Mouse (Mus musculus) neural tube, embryonic 14.5 days (tissue): ENCODE measurements at regions not wholly inside any gene's neighbourhood (a gene's known extent, or its start where the extent isn't known, plus 50 kb on each side); places are given as distances from the start of the nearest gene placed in this dataset.

ENCODE experiments used
- ATAC-seq: fragments of 200-750 bp; cut with Nextera tagmentation; 2 replicates; pipeline ENCODE4 v1.8.0; 2017; ENCODE audit warnings: low read depth, mild to moderate bottlenecking, moderate TSS enrichment, moderate library complexity
- H3K27ac ChIP-seq: fragments of 300-500 bp; sonication (generic); 2 replicates; pipeline ENCODE4 v1.5.1; 2014; ENCODE audit warnings: low read depth, mild to moderate bottlenecking, control low read depth, low read length, moderate library complexity, mixed read lengths
- H3K27me3 ChIP-seq: fragments of 300-500 bp; sonication (generic); 2 replicates; pipeline ENCODE4 v1.6.1; 2014; ENCODE audit warnings: low read length; ENCODE audit not compliant: control insufficient read depth, insufficient read depth
- H3K36me3 ChIP-seq: fragments of 300-500 bp; sonication (generic); 2 replicates; pipeline ENCODE4 v1.6.1; 2014; ENCODE audit warnings: low read length, mixed read lengths; ENCODE audit not compliant: control insufficient read depth, insufficient read depth
- H3K4me1 ChIP-seq: fragments of 300-500 bp; sonication (generic); 2 replicates; pipeline ENCODE4 v1.6.1; 2014; ENCODE audit warnings: low read length; ENCODE audit not compliant: control insufficient read depth, insufficient read depth
- H3K4me2 ChIP-seq: fragments of 300-500 bp; sonication (generic); 2 replicates; pipeline ENCODE4 v1.6.1; 2014; ENCODE audit warnings: mild to moderate bottlenecking, low read depth, low read length, control low read depth
- H3K4me3 ChIP-seq: fragments of 300-500 bp; sonication (generic); 2 replicates; pipeline ENCODE4 v1.5.1; 2014; ENCODE audit warnings: low read depth, low read length, control low read depth, mixed read lengths
- H3K9ac ChIP-seq: fragments of 300-500 bp; sonication (generic); replicated peaks from 2 replicates; pipeline ENCODE4 v1.6.1; 2014; ENCODE audit warnings: low read depth, mild to moderate bottlenecking, control low read depth, low read length, mixed read lengths
- H3K9me3 ChIP-seq: fragments of 300-500 bp; sonication (generic); 2 replicates; pipeline ENCODE4 v1.6.1; 2016; ENCODE audit warnings: low read length; ENCODE audit not compliant: control insufficient read depth
- WGBS: fragments of 180-500 bp; shearing (Covaris S2); extraction: QIAGEN DNeasy Blood & Tissue Kit; methylation state at CpG from one replicate; pipeline ENCODE4 v1.1.7; 2014; 5-methylcytosine and 5-hydroxymethylcytosine counted together

DNA sequence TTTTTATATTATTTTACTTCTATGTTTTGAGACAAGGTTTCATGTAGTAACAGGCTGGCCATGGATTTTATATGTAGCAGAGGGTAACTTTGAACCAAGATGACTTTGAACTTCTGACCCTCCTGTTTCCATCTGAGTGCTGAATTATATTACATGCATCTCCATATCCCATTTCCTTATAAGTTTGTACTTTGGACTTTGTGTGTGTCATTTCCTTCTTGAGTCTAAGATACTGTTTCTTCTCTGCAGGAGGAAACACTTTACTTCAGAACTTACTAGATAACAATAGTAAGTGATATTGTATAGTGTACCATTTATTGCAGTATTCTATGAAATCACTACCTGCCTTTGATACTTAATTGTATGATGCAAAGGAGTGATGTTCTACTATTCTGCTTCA lies 486.9 kb downstream of the Gm37988 start:
- H3K9me3 ChIP-seq: no peaks in the 10 kb centered on the region
- no peaks in the 10 kb centered on the region for H3K4me1 ChIP-seq
- H3K27me3 ChIP-seq: no peaks in the 10 kb centered on the region
- ATAC-seq: no peak
- no peak overlapping the region for H3K27ac ChIP-seq
- H3K4me3 ChIP-seq: no peak overlapping the region
- H3K9ac ChIP-seq: no peak overlapping the region
- no peak overlapping the region for H3K4me2 ChIP-seq
- H3K36me3 ChIP-seq: no peaks in the 10 kb centered on the region

DNA sequence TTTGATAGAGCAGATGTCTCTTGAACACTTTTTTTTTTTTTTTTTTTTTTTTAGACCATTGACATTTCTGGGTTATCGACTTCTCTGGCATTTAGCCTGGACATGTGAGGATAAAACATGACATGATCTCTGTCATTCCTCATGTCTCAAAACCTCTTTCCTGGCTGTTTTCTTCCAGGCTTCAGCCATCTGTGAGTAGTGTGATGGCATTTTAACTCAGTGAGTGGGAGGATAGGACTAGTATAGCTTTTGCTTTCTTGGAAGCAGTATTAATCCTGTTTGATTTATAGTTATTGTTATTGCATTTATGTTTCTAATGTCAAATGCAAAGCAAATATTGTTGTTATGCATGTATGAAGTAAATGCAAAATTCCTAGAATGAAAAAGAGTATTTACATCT lies 489.9 kb downstream of the Gm37988 start:
- Histone ChIP-seq H3K36me3 (no peaks in the 10 kb centered on the region), H3K27me3 (no peaks in the 10 kb centered on the region), H3K9me3 (no peaks in the 10 kb centered on the region), H3K27ac (no peak overlapping the region), H3K4me1 (no peaks in the 10 kb centered on the region), H3K9ac (no peak overlapping the region), H3K4me3 (no peak overlapping the region), H3K4me2 (no peak overlapping the region)
- no peak for ATAC-seq
- WGBS: 92% methylated on average over 1 of the region's 1 CpGs

DNA sequence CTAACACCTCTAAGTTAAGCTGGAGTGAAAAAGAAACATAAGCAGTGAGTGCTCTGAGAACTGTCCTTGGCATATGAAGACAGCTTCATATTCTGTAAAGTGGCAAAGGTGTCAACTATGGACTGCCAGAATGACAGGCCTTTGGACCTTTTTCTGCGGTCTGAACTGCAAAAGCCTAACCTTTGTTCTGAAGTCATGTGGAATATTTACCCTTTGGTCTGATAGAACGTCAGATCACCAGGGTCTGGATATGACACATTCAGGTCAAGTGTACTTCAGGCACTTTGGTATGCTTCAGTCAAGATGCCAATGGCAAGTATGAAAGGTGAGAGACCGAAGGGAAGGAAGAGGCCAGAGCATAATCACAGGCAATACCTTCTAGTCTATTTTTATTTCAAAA lies 504.0 kb downstream of the Gm37988 start:
- no peak overlapping the region for H3K4me2 ChIP-seq
- H3K27ac ChIP-seq: no peak overlapping the region
- no peaks in the 10 kb centered on the region for H3K36me3 ChIP-seq
- H3K4me1 ChIP-seq: no peaks in the 10 kb centered on the region
- H3K4me3 ChIP-seq: no peak overlapping the region
- ATAC-seq: no peak
- no peaks in the 10 kb centered on the region for H3K9me3 ChIP-seq
- WGBS: 92% methylated on average over 3 of the region's 3 CpGs
- H3K27me3 ChIP-seq: no peaks in the 10 kb centered on the region
- no peak overlapping the region for H3K9ac ChIP-seq

DNA sequence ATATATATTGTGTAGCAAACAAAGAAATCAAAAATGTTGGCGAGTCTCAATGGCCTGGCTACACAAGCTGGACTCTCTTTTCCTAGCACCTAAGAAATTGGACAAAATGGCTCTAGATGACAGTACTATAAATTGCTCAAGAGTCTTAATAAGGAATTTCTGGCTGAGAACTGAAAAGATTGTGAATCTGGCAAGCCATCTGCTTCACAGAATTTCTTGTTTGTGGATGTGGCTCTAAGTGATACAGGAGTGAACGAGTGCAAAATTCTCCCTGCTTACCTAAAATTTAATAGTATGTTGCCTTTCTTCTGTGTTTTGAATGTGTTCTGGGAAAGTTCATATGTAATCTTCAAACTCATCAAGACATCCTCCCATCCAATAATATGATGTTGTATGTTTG lies 508.1 kb downstream of the Gm37988 start:
- Histone ChIP-seq H3K4me2 (no peak overlapping the region), H3K9ac (no peak overlapping the region), H3K9me3 (no peaks in the 10 kb centered on the region), H3K4me3 (no peak overlapping the region), H3K36me3 (no peaks in the 10 kb centered on the region), H3K4me1 (no peaks in the 10 kb centered on the region), H3K27ac (no peak overlapping the region), H3K27me3 (no peaks in the 10 kb centered on the region)
- 84% methylated on average over 2 of the region's 2 CpGs for WGBS
- ATAC-seq: no peak

DNA sequence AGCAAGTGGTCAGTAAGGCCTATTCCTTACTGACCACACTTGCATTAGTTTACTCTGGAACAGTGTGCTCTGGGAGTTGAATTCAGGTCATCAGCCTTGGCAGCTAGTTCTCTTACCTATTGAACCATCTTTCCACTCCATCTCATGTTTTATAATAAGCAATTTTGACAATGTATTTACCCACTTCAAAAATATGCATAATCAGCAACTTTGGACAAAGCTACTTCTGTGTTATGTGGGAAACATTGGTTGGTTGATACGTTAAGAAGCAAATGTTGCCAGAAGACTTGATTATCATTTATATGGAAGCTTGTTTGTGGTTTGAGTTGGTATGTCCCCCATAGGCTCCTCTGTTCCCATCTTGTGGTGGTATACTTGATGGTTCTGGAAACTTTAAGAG lies 509.4 kb downstream of the Gm37988 start:
- Histone ChIP-seq H3K4me3 (no peak overlapping the region), H3K9ac (no peak overlapping the region), H3K27me3 (no peaks in the 10 kb centered on the region), H3K27ac (no peak overlapping the region), H3K4me2 (no peak overlapping the region), H3K4me1 (no peaks in the 10 kb centered on the region), H3K36me3 (no peaks in the 10 kb centered on the region), H3K9me3 (no peaks in the 10 kb centered on the region)
- no peak for ATAC-seq
- 95% methylated on average over 1 of the region's 1 CpGs for WGBS

DNA sequence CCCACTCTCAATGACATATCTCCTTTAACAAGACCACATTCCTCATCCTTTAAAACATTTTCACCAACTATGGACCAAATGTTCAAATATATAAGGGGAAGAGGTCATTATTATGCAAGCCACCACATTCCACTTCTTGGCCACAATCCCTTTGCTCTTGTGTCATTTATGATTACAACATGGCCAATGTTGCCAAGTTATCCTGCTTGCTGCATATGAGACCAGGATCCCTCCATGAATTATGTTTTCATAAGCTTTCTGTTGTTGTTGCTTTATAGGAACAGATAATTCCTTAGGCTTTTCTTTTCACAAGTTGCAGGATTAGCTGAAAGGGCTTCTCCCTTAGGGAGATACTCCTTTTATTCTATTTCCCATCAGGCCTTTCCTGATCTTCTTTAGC lies 518.6 kb downstream of the Gm37988 start:
- ATAC-seq: no peak
- Histone ChIP-seq H3K4me3 (no peak overlapping the region), H3K9me3 (no peaks in the 10 kb centered on the region), H3K4me2 (no peak overlapping the region), H3K36me3 (no peaks in the 10 kb centered on the region), H3K4me1 (no peaks in the 10 kb centered on the region), H3K27ac (no peak overlapping the region), H3K9ac (no peak overlapping the region), H3K27me3 (no peaks in the 10 kb centered on the region)
